Mouse (Mus musculus): Measurements from ENCODE around the gene Il1rap. TPM values are rescaled to one million over a fixed set of nuclear protein-coding genes. Genes with fewer than 3 reads are reported as not detected.

Il1rap gene
- total and polyA plus RNA-seq, 3 experiments = 0.43 to 13.0 (median 6.4) TPM

- no peak for TF ChIP-seq POLR2AphosphoS5 (IDR thresholded peaks at IDR 0.05; ENCODE audit: insufficient replicate concordance, low read depth, low read length)
- TF ChIP-seq GATA1 (IDR thresholded peaks at IDR 0.05; ENCODE audit: borderline replicate concordance, low read length) = no peak
- TF ChIP-seq CTCF (IDR thresholded peaks at IDR 0.05; ENCODE audit: low read depth, low read length) = no peak
- TF ChIP-seq TAL1 (conservative IDR thresholded peaks at IDR 0.05; ENCODE audit: low read depth, low read length) = no peak
- TF ChIP-seq GATA2 (IDR thresholded peaks at IDR 0.05; ENCODE audit: borderline replicate concordance, low read depth, low read length) = no peak
- Histone ChIP-seq H3K36me3 (replicated peaks) (no peaks in the 10 kb centered on the region), H3K9me3 (replicated peaks) (no peaks in the 10 kb centered on the region), H3K27me3 (ENCODE audit: insufficient read depth, low read length) (no peaks in the 10 kb centered on the region), H3K4me1 (ENCODE audit: insufficient read depth, low read depth, low read length) (no peaks in the 10 kb centered on the region), H3K4me3 (ENCODE audit: low read depth, low read length) (no peak overlapping the region)
- DNase-seq (ENCODE audit: low spot score) = no peak
- ATAC-seq (ENCODE audit: extremely low read depth, insufficient number of reproducible peaks, low FRiP score, poor library complexity, severe bottlenecking) = no peak
Observed at GRCm38 (mm10) chr16:26558797-26559196, 22.7 kb upstream of the Il1rap start.

- Histone ChIP-seq H3K4me3 (ENCODE audit: low read depth, low read length) (no peak overlapping the region), H3K27me3 (ENCODE audit: insufficient read depth, low read length) (no peaks in the 10 kb centered on the region), H3K9me3 (replicated peaks) (no peaks in the 10 kb centered on the region), H3K4me1 (ENCODE audit: insufficient read depth, low read depth, low read length) (no peaks in the 10 kb centered on the region), H3K36me3 (replicated peaks) (no peaks in the 10 kb centered on the region)
- TF ChIP-seq TAL1 (conservative IDR thresholded peaks at IDR 0.05; ENCODE audit: low read depth, low read length) = no peak
- DNase-seq (ENCODE audit: low spot score) (no peak), ATAC-seq (ENCODE audit: extremely low read depth, insufficient number of reproducible peaks, low FRiP score, poor library complexity, severe bottlenecking) (no peak)
Observed at GRCm38 (mm10) chr16:26561743-26562142, 19.8 kb upstream of the Il1rap start.

- no peak for DNase-seq (ENCODE audit: low spot score)
- no peak for TF ChIP-seq GATA2 (IDR thresholded peaks at IDR 0.05; ENCODE audit: borderline replicate concordance, low read depth, low read length)
- TF ChIP-seq POLR2AphosphoS5 (IDR thresholded peaks at IDR 0.05; ENCODE audit: insufficient replicate concordance, low read depth, low read length) = no peak
- no peak for TF ChIP-seq GATA1 (IDR thresholded peaks at IDR 0.05; ENCODE audit: borderline replicate concordance, low read length)
- TF ChIP-seq CTCF (IDR thresholded peaks at IDR 0.05; ENCODE audit: low read depth, low read length) = no peak
- no peak for TF ChIP-seq TAL1 (conservative IDR thresholded peaks at IDR 0.05; ENCODE audit: low read depth, low read length)
- Histone ChIP-seq H3K9me3 (replicated peaks) (no peaks in the 10 kb centered on the region), H3K4me1 (ENCODE audit: insufficient read depth, low read depth, low read length) (no peaks in the 10 kb centered on the region), H3K4me3 (ENCODE audit: low read depth, low read length) (no peak overlapping the region), H3K27me3 (ENCODE audit: insufficient read depth, low read length) (no peaks in the 10 kb centered on the region), H3K36me3 (replicated peaks) (no peaks in the 10 kb centered on the region)
- ATAC-seq (ENCODE audit: extremely low read depth, insufficient number of reproducible peaks, low FRiP score, poor library complexity, severe bottlenecking) = no peak
Observed at GRCm38 (mm10) chr16:26562771-26563170, 18.7 kb upstream of the Il1rap start.

GRCm38 (mm10) chr16:26569387-26569978 is 12.0 kb upstream of the Il1rap start:
- H3K4me3 ChIP-seq (ENCODE audit: low read depth, low read length) = no peak overlapping the region
- H3K36me3 ChIP-seq (replicated peaks) = no peaks in the 10 kb centered on the region
- TF ChIP-seq GATA2 (IDR thresholded peaks at IDR 0.05; ENCODE audit: borderline replicate concordance, low read depth, low read length) (no peak), POLR2AphosphoS5 (IDR thresholded peaks at IDR 0.05; ENCODE audit: insufficient replicate concordance, low read depth, low read length) (no peak), GATA1 (IDR thresholded peaks at IDR 0.05; ENCODE audit: borderline replicate concordance, low read length) (no peak), TAL1 (conservative IDR thresholded peaks at IDR 0.05; ENCODE audit: low read depth, low read length) (no peak), CTCF (IDR thresholded peaks at IDR 0.05; ENCODE audit: low read depth, low read length) (no peak)
- H3K4me1 ChIP-seq (ENCODE audit: insufficient read depth, low read depth, low read length) = no peaks in the 10 kb centered on the region
- H3K9me3 ChIP-seq (replicated peaks) = no peaks in the 10 kb centered on the region
- no peaks in the 10 kb centered on the region for H3K27me3 ChIP-seq (ENCODE audit: insufficient read depth, low read length)
- DNase-seq (ENCODE audit: low spot score) (no peak), ATAC-seq (ENCODE audit: extremely low read depth, insufficient number of reproducible peaks, low FRiP score, poor library complexity, severe bottlenecking) (no peak)

GRCm38 (mm10) chr16:26571836-26572235 is 9.7 kb upstream of the Il1rap start:
- no peaks in the 10 kb centered on the region for H3K36me3 ChIP-seq (replicated peaks)
- no peak for DNase-seq (ENCODE audit: low spot score)
- no peaks in the 10 kb centered on the region for H3K9me3 ChIP-seq (replicated peaks)
- no peak for ATAC-seq (ENCODE audit: extremely low read depth, insufficient number of reproducible peaks, low FRiP score, poor library complexity, severe bottlenecking)
- H3K27me3 ChIP-seq (ENCODE audit: insufficient read depth, low read length) = no peaks in the 10 kb centered on the region; the same call in 1 of the 2 replicates
- TF ChIP-seq GATA2 (IDR thresholded peaks at IDR 0.05; ENCODE audit: borderline replicate concordance, low read depth, low read length) (no peak), TAL1 (conservative IDR thresholded peaks at IDR 0.05; ENCODE audit: low read depth, low read length) (no peak), POLR2AphosphoS5 (IDR thresholded peaks at IDR 0.05; ENCODE audit: insufficient replicate concordance, low read depth, low read length) (no peak), CTCF (IDR thresholded peaks at IDR 0.05; ENCODE audit: low read depth, low read length) (no peak), GATA1 (IDR thresholded peaks at IDR 0.05; ENCODE audit: borderline replicate concordance, low read length) (no peak)
- no peaks in the 10 kb centered on the region for H3K4me1 ChIP-seq (ENCODE audit: insufficient read depth, low read depth, low read length)
- H3K4me3 ChIP-seq (ENCODE audit: low read depth, low read length) = no peak overlapping the region

- Histone ChIP-seq H3K36me3 (replicated peaks) (no peaks in the 10 kb centered on the region), H3K9me3 (replicated peaks) (no peaks in the 10 kb centered on the region), H3K4me3 (ENCODE audit: low read depth, low read length) (no peak overlapping the region), H3K4me1 (ENCODE audit: insufficient read depth, low read depth, low read length) (no peaks in the 10 kb centered on the region), H3K27me3 (ENCODE audit: insufficient read depth, low read length) (no peaks in the 10 kb centered on the region; the same call in 1 of the 2 replicates)
- TF ChIP-seq GATA2 (IDR thresholded peaks at IDR 0.05; ENCODE audit: borderline replicate concordance, low read depth, low read length) (no peak), TAL1 (conservative IDR thresholded peaks at IDR 0.05; ENCODE audit: low read depth, low read length) (no peak), GATA1 (IDR thresholded peaks at IDR 0.05; ENCODE audit: borderline replicate concordance, low read length) (no peak), POLR2AphosphoS5 (IDR thresholded peaks at IDR 0.05; ENCODE audit: insufficient replicate concordance, low read depth, low read length) (no peak), CTCF (IDR thresholded peaks at IDR 0.05; ENCODE audit: low read depth, low read length) (no peak)
- DNase-seq (ENCODE audit: low spot score) = no peak
- no peak for ATAC-seq (ENCODE audit: extremely low read depth, insufficient number of reproducible peaks, low FRiP score, poor library complexity, severe bottlenecking)
Observed at GRCm38 (mm10) chr16:26574173-26574572, 7.3 kb upstream of the Il1rap start.

All from G1E (cell line).